Comparison of ENCODE assay signal across 10 mouse cellular contexts in genomic region chr10:17202556-17203415, GRCm38 (mm10).
DNase-seq lines count a peak whose midpoint lies in the region; ATAC-seq and TF ChIP-seq lines count a peak whose summit lies in the region.
"Had no signal": no experiment of that assay in that cellular context is flagged by ENCODE, and none has a peak within 500 bp of the region (broad histone marks: within the 10 kb centered on the region; RNA-seq: fewer than 3 reads in every experiment).

No protein-coding gene starts in this region.

- 9% methylated on average over 4 of the region's 4 CpGs for WGBS in cerebellum, adult 2 months
- WGBS in forebrain, embryonic 16.5 days, result 6% methylated on average over 4 of the region's 4 CpGs
- 18% methylated on average over 4 of the region's 4 CpGs for WGBS in midbrain, embryonic 11.5 days

- H3K36me3 ChIP-seq in forebrain, embryonic 16.5 days (ENCODE audit: control insufficient read depth, insufficient read depth), result no peaks in the 10 kb centered on the region
- H3K36me3 ChIP-seq in midbrain, embryonic 11.5 days (ENCODE audit: control insufficient read depth, insufficient read depth, low read length), result no peaks in the 10 kb centered on the region

- H3K9ac ChIP-seq in forebrain, embryonic 16.5 days (replicated peaks; ENCODE audit: low read depth, low read length), result no peak overlapping the region
- H3K9ac ChIP-seq in midbrain, embryonic 11.5 days (ENCODE audit: low read length), result no peak overlapping the region

- H3K9me3 ChIP-seq in forebrain, embryonic 16.5 days (ENCODE audit: control insufficient read depth, low read length), result no peaks in the 10 kb centered on the region
- no peaks in the 10 kb centered on the region for H3K9me3 ChIP-seq in midbrain, embryonic 11.5 days (ENCODE audit: control insufficient read depth, low read length)

- TF ChIP-seq POLR2A in cerebellum, adult 2 months (IDR thresholded peaks at IDR 0.05; ENCODE audit: borderline replicate concordance, insufficient read depth, low read length), result no peak

- no peak overlapping the region for H3K4me3 ChIP-seq in cerebellum, adult 2 months (replicated peaks; ENCODE audit: insufficient read depth, low read depth, low read length)
- H3K4me3 ChIP-seq in forebrain, embryonic 16.5 days (replicated peaks; ENCODE audit: low read length), result no peak overlapping the region
- no peak overlapping the region for H3K4me3 ChIP-seq in midbrain, embryonic 11.5 days (ENCODE audit: low read depth, low read length)

- no peak overlapping the region for H3K4me2 ChIP-seq in forebrain, embryonic 16.5 days (ENCODE audit: low read length)
- H3K4me2 ChIP-seq in midbrain, embryonic 11.5 days, result no peak overlapping the region

- H3K4me1 ChIP-seq in cerebellum, adult 2 months (ENCODE audit: control insufficient read depth, insufficient read depth, low read length), result no peaks in the 10 kb centered on the region
- peaks cover 12% of the 10 kb centered on the region for H3K4me1 ChIP-seq in forebrain, embryonic 16.5 days (replicated peaks; ENCODE audit: control insufficient read depth, insufficient read depth, low read length)
- peaks cover 7% of the 10 kb centered on the region; the same call in 1 of the 2 replicates for H3K4me1 ChIP-seq in midbrain, embryonic 11.5 days (ENCODE audit: control insufficient read depth, insufficient read depth, low read length)

- no peak for TF ChIP-seq CTCF in cerebellum, adult 2 months (IDR thresholded peaks at IDR 0.05; ENCODE audit: borderline replicate concordance, insufficient read depth, low read depth, low read length)

- peak; percentile 28 to 45 for DNase-seq in cerebellum, adult 2 months
- no peak for DNase-seq in cerebellum, adult 8-10 months
- DNase-seq in brain, embryonic 18.5 days (ENCODE audit: low read depth, low spot score), result peak; percentile 62
- DNase-seq in midbrain, embryonic 11.5 days (ENCODE audit: low spot score, missing footprints), result peak; percentile 90
- DNase-seq in testis, postnatal 14 days (ENCODE audit: low spot score), result no peak
- no peak for DNase-seq in gastrocnemius, postnatal 4 days (ENCODE audit: low spot score in 2 of 2)
- DNase-seq: kidney, postnatal 25 days; right cerebral cortex, postnatal 4 days had no signal

- ATAC-seq in forebrain, embryonic 16.5 days, result peak; percentile 93
- ATAC-seq in midbrain, embryonic 11.5 days (ENCODE audit: low FRiP score), result peak; percentile 90
- no peak for ATAC-seq in erythroid progenitor cell, adult 5-6 weeks (replicated peaks; ENCODE audit: low FRiP score, poor library complexity, severe bottlenecking)

- H3K27me3 ChIP-seq in cerebellum, adult 2 months (ENCODE audit: control insufficient read depth, insufficient read depth, low read length), result no peaks in the 10 kb centered on the region
- no peaks in the 10 kb centered on the region for H3K27me3 ChIP-seq in forebrain, embryonic 16.5 days (replicated peaks; ENCODE audit: control insufficient read depth, insufficient read depth, low read length)
- H3K27me3 ChIP-seq in midbrain, embryonic 11.5 days (ENCODE audit: control insufficient read depth, insufficient read depth, low read length), result no peaks in the 10 kb centered on the region

- no peak overlapping the region for H3K27ac ChIP-seq in cerebellum, adult 2 months (ENCODE audit: insufficient read depth, low read length)
- peak overlapping the region; percentile 87 for H3K27ac ChIP-seq in forebrain, embryonic 16.5 days (ENCODE audit: low read length)
- H3K27ac ChIP-seq in midbrain, embryonic 11.5 days (ENCODE audit: low read depth, low read length), result peak overlapping the region; percentile 71

Comparison
In these comparisons a context has a peak if more than half of its experiments do, and no peak if none do; other contexts are left out.
1. DNase-seq: peak in cerebellum, adult 2 months (2 of 2), brain, embryonic 18.5 days (single experiment) and midbrain, embryonic 11.5 days (single experiment); none in cerebellum, adult 8-10 months (single experiment), testis, postnatal 14 days (single experiment) and gastrocnemius, postnatal 4 days (0 of 2).